Mouse (Mus musculus) monocyte, adult 5-6 weeks (primary cell): Measurements from ENCODE around the gene Slc10a7. TPM values are rescaled to one million over a fixed set of nuclear protein-coding genes. Genes with fewer than 3 reads are reported as not detected.
A peak's percentile ranks its signal among the peaks of the same experiment; 100 is the strongest.
"Not testable (repeated sequence)": the region's sequence is repeated elsewhere in the genome, so short reads cannot be mapped to it uniquely, and the experiment has no call there.

ENCODE experiments used
- ATAC-seq: fragments of 153-309, 156-312 bp; replicated peaks from 2 replicates; pipeline ENCODE4 v1.8.0; 2017; ENCODE audit warnings: mild to moderate bottlenecking; ENCODE audit not compliant: low TSS enrichment, insufficient number of reproducible peaks, severe bottlenecking, poor library complexity, low FRiP score
- total RNA-seq: library from RNA; stranded (forward); fragments of 200-1000, 200-491, 200-594 nt; gene quantifications from 3 replicates; pipeline ENCODE4 v1.2.3, GENCODE M21; 2017

Gene Slc10a7
- total RNA-seq: 12.3 to 18.0 TPM (median 17.0 TPM) in 3 replicates

DNA sequence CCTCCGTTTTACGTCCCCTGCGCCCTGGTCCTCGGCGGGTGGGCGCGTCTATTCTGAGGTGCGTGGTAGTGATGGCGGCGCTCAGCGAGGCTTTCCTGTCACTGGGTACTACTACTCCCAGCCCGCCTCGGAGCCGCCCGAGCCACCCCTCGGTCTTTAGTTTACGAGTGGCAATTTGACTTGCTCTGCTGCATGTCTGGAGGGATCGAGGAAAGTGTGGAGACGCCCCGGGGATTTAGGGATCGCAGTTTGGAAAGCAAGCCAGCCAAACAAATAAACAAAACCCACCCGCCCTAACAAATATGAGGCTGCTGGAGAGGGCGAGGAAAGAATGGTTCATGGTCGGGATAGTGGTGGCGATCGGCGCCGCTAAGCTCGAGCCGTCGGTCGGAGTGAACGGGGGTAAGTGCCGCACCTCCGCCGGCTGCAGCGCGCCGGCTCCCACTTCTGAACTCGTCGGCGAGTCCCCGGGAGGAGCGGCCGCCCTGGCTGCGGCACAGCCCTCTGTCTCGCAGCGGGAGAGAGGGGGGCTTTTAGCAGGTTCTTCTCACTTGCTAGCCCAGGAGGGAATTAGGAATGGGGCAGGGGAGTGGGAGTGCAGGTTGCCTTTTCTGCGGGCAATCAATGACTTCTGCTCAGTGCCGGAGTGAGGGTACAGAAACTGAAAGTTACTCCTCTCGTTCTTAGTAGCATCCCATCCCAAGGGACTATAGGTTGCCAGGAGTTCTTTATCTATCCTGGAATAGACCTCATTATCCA, at the start of gene Slc10a7:
Gene Slc10a7 (plus strand): TSS at position 74 of the 759 bp plus-strand sequence.
- ATAC-seq: peak; percentile 83

DNA sequence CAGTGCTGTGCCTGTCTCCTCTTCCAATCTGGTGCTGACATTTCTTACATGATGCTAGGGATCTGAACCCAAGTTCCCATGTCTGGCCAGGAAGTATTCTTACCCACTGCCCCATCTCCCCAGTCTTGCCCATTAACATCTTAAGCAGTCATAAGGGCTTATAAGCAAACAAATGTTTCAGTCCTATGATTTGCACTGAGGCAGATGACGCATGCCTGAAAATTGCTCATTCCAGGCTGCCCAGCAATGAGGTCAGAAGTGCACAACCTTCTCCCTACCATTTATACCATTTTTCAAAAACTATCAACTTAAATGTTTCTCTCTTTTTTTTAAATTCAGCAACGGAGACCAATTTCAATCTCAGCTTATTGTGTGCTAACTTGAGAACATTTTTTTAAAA, 45.2 kb upstream of the Slc10a7 start:
- ATAC-seq: no peak

DNA sequence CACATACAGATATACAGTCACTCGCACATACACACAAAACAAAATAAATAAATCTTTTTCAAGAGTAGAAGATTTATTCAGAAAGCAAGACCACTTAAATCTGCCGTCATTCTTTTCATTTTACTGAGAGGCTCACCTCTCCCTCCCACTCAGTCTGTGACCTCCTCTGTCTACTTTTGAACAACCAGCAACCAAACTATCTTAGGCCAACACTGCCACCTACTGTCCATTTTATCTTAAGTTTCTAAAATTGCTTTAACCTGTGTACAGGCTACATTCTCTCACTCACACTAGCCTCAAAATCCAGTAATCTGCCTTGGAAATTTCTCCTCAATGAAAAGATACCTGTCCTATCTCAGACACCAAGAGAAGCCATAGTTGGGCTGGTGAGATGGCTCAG, 41.3 kb upstream of the Slc10a7 start:
- ATAC-seq: no peak

DNA sequence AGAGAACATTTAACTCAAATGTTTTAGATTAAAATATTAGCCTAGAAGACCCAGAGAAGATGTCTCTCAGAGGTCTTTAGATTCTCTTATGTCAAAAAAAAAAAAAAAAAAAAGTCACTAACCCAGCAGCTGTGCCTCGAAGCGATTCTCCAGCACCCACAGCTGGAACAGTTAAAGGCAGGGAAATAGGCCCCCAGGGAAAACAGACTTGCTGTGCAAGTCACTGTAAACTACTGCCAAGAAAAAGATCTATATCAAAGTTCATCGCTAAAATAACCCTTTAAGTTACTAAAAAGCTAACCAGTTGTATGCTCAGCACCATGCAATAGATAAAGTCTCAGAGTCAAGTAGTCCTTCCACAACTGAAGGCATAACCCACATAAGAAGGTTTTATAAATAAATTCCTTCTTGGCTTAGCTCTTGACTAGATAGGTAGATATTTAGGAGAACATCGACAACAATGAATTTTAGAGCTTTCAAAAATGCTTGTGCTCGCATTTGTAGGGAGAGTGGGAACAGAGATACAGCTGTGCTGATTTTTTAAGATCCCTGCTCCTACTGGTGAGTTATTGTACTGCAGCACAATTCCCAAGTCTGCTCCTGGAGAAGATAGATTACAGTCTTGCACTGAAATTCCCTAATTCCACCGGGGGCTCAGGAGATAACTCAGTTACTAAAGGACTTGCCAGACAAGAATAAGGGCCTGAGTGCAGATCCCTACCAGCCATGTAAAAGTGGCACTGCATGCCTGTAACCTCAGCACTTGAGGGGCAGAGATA, 31.9 kb upstream of the Slc10a7 start:
- ATAC-seq: no peak

DNA sequence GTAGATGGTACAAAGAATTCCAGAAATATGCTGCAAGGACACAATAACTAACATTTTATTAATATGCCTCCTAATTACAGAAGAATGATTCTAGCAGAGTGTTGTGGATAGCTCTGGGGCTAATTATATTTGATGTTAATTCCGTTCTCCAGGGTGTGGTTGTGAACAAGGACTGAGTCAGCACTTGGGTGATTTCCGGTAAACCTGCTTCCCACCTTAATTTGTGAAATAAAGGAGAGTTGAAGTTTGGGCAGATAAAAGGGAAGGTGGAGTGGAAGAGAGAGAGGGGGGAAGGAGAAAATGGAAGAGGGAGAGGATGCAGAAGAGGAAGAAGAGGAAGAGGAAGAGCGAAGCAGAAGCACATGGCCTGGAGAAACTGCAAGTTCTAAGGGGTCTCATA, 19.4 kb upstream of the Slc10a7 start:
- no peak for ATAC-seq

DNA sequence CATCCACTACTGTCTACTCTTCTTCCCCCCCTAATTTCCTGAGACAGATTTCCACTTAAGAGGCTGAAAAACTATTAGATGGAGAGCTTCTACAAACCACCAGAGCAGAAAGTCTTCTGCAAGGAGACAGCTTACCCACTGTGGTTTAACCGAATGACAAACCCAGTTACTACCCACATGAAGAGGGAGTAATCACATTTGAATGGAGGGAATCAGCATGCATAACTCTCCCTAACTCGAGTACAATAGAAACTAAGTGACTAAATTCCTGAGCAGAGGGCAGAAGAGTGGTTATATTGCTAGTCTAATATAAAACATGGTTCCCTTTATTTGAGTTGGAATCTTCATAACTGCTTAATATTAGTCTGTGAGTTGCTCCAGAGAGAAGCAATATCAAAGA, 16.1 kb upstream of the Slc10a7 start:
- no peak for ATAC-seq

DNA sequence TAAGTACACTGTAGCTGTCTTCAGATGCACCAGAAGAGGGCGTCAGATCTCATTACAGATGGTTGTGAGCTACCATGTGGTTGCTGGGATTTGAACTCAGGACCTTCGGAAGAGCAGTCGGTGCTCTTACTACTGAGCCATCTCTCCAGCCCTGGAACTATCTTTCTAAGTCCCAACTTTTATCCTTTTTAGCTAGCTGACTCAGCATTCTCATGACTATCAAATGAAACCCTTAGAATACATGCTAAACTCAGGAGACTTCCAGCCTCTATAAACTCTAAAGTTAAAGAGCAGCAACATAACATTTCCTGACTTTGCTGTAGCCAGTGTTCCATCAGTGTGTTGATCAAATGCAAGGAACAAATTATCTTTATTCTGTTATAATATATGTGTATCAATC, 12.9 kb upstream of the Slc10a7 start:
- not testable (repeated sequence) for ATAC-seq

DNA sequence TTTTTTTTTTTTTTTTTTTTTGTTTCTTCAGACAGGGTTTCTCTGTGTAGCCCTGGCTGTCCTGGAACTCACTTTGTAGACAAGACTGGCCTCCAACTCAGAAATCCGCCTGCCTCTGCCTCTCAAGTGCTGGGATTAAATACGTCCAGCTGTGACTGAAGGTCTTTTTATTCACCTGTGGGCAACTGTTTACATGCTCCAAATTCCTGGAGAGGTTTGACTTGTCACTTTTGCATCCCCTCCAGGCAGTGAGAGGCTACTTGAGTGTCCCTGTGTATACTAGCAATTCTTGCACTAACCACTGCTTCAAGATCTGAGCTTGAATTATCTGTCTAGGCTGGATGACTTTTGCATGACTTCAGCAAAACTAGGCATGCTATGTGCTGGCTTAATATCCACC, 6.4 kb upstream of the Slc10a7 start:
- no peak for ATAC-seq

DNA sequence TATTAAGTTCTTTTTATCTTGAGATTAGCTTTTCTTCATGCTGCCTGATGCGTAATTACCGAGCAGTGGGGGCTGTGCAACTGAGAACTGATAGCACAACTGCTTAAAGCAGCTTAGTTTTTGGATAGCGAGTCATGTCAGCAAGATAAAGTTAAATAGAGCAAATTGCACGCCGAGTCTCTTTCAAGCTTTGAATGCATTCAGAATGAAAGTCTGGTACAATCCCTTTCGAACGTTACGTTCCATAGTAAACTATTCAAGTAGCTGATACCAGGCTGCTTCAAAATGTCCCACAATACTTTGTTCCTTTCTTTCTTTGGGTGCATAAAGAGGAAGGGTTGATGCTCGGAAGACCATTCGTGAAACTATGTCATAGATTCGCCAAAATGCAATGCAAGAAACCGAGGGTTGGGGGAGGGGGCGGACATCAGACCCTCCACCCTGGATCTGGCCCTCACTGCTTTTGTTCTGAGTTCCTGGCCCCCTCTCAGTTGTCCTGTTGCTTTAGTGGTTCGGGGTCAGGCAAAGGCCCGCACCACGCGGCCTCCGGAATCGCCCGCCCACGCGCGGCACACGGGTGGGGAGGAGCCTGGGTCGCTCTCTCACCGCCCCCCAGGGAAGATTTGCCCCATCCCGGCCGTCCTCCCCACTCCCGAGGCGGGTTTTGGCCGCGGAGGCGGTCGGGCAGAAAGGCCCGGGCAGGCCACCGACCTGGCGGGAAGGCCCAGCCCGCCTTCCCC, 997 bp upstream of the Slc10a7 start:
- peak; percentile 19; the same call in 1 of the 2 replicates for ATAC-seq

DNA sequence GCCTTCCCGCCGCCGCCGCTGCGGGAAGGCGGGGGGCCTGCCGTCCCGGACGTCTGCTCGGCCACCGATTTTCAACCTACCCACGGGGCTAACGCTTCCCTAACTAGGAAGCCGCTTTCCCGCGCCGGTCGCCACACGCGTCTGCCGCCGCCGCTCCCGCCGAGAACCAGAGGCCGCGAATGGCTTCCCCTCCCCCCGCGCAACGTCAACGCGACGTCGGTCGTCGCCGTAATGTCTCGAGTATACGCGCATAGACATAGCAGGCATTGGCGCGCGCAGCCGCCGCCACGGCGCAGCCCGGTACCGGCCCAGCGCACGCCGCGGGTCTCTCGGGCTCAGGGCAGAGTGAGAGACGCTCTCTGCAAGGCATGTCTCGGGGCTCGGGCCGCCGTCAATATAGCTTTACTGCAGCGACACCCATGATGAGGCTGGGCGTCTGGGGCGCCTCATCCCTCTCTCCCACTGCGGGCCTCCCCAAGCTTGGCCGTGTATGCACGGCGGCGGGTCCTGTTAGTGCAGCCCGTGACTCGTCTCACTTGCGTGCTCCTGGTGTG, 350 bp upstream of the Slc10a7 start, which contains the start of gene Rbmxl1:
Gene Rbmxl1 (minus strand): TSS at position 180 of the 554 bp plus-strand sequence.
- ATAC-seq: peak; percentile 84

DNA sequence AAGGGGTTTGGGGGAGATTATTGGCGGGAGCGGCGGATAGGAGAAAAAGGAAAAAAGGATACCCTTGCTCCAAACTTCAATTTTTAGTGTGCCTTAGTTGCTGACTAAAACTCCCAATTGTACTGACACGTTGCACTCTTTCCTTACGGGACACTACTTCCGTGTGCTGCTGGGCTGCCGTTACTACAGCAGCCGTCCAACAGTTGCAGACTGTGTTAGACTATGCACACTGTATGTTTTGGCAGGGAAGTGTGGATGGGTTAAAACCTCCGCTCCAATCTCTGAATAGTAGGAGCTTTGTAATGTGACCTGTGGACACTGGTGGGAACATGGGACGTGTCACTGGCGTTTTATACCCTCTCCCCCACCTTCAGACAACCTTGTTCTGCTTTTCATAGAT, 948 bp downstream of the Slc10a7 start:
- no peak for ATAC-seq

DNA sequence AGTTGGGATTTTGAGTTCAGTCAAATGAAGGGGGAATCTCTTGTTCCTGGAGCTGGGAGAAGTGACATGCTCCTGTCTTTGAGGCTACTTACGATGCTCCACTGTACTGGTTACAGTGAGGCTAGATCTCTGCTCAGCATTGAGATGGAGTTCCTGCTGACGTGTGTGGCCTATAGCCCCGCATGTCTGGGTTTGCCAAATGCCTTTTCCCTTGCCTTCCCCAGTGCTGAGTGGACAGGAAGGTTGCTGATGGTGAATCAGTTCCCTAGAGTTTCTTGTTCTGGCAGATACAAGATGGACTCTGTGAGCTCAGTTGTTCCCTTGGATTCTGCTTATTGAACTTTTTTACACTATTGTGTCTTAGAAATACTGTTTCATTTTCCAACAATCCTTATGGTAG, 1.8 kb downstream of the Slc10a7 start:
- no peak for ATAC-seq

DNA sequence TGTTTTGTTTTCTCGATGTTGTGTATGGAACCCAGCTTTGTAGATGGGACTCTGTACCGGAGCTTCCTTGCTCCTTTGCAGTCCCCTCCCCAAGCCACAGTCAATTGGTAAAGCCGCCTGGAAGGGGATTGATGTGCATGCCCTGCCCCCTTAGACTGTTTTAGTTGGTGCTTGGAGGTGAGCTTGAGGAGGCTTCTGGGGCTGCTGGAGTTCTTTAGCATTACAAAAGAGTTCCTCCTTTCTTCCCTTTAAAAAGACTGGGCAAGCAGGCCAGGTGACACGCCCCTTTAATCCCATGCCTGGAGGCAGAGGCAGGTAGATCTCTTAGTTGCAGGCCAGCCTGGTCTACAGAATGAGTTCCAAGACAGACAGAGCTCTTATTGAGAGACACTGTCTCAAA, 4.0 kb downstream of the Slc10a7 start:
- no peak for ATAC-seq

DNA sequence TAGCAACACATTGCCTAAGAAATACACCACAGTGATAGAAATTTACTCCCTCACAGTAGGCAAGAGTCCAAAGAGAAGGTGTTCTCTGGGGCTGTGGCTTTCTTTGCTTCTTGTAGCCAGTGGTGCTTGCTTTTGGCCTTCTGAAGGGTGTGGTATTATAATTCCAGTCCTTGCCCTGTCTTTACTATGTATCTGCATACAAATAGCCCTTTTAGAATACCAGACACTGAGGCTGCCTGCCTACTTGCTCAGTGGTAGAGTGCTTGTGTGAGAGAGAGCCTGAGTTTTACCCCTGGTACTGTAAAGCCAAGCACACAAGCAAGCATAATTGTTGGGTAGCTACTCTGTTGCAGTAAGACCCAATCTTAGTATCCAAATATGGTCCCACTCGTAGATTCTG, 5.6 kb downstream of the Slc10a7 start:
- ATAC-seq: no peak

DNA sequence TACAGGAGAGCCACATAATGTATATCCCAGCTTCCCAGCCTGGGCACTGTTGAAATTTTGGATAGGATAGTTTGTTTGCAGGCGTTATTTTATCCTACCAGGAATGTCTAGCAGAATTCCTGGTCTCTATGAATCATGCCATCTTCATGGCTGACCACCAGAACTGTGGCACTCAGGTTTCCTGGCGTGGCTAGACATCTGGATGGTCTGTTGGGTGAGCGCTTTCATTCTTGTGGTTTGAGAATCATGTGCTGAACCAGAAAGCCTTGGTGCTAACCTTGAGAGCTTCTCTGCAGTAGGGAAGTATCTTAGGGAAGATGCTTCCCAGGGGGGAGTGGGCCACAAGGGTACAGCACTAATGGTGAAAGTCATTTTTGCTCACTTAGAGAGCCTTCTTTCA, 6.0 kb downstream of the Slc10a7 start:
- ATAC-seq: no peak

DNA sequence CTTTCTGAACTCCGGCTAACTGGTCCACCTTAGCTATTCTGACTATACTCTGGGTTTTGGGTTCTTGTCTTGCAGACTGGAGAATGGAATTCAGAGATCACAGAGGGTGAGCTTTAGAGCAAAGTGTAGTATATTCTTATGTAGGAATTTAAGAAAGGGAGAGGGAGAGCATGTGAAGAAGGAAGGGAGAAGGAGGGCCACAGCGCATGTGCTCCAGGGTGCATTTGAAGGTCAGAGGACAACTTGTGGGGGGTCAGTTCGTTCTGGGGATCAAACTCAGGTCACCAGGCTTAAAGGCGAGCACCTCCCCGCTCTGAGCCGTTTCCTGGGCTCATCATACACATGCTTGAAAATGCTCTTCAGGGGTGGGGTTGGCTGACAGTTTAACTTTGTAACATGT, 24.8 kb downstream of the Slc10a7 start:
- no peak for ATAC-seq

DNA sequence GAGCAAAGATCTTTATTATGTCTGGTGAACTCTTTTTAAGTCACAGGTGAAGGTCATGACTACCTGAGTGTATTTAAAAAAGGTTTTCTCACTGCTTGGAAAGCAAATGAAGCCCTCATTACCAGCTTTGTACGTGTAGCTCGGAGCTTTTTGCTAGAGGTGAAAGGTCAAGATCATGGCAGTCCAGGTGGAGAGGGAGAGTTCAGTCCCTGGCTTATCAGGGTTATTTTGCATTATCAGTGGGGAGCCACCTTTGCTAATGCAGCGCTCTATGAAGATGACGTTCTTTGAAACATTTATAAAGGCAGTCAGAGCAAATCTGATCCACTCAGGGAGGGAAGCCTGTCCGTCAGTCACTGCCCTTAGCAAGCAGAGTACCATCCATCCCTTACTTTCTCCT, 27.6 kb downstream of the Slc10a7 start:
- no peak for ATAC-seq

DNA sequence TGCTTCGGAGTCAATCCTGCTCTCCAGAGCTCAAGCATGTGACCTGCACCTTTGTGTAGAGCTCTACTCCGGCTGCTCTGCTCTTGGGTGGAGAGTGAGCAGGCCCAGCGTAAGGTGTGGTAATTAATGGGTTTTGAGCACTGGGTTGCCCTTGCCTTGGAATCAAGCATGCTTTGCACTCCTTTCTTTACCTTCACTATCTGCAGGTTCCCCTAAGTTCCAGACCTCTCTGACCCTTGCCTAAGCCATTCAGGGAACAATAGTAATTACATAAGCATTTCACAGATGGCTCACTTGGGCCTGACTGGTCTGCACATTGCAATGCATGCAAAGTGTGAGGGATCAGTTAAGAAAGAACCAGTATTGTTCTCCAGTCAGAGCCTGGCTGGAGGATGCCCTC, 28.6 kb downstream of the Slc10a7 start:
- no peak for ATAC-seq

DNA sequence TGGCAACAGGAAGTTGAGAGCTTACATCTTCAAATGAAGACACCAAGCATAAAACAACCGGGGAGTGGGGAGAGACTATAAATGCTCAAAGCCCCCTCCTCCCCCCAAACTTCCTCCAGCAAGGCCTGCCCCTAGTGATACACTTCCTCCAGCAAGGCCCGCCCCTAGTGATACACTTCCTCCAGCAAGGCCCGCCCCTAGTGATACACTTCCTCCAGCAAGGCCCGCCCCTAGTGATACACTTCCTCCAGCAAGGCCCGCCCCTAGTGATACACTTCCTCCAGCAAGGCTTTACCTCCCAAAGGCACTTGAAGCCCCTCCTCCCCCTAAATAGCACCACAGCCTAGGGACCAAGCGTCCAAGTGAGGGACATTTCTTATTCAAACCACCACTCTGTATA, 33.5 kb downstream of the Slc10a7 start:
- ATAC-seq: not testable (repeated sequence)
